Mouse (Mus musculus) liver, embryonic 14.5 days (tissue): ENCODE measurements at regions not wholly inside any gene's neighbourhood (a gene's known extent, or its start where the extent isn't known, plus 50 kb on each side); places are given as distances from the start of the nearest gene placed in this dataset.

Source experiments
- ATAC-seq: fragments of 200-750 bp; cut with Nextera tagmentation; 2 replicates; pipeline ENCODE4 v1.8.0; 2017; ENCODE audit warnings: moderate number of reproducible peaks, mild to moderate bottlenecking, moderate library complexity; ENCODE audit not compliant: insufficient read depth
- DNase-seq, 3 experiments: peaks; one replicate each; pipeline ENCODE4 v3.0.0-alpha.2; 2012 to 2013; ENCODE audit warnings: low read depth in 3 of 3, low spot score in 3 of 3
- H3K27ac ChIP-seq: fragments of 300-500 bp; sonication (generic); 2 replicates; pipeline ENCODE4 v1.5.1; 2014; ENCODE audit warnings: moderate library complexity, mild to moderate bottlenecking, control low read depth, inconsistent platforms
- H3K27me3 ChIP-seq: fragments of 300-500 bp; sonication (generic); 2 replicates; pipeline ENCODE4 v1.6.1; 2014; ENCODE audit warnings: mild to moderate bottlenecking, low read length, moderate library complexity; ENCODE audit not compliant: control insufficient read depth, insufficient read depth
- H3K36me3 ChIP-seq: fragments of 300-500 bp; sonication (generic); replicated peaks from 2 replicates; pipeline ENCODE4 v1.6.1; 2014; ENCODE audit warnings: low read depth; ENCODE audit not compliant: control insufficient read depth, insufficient read depth
- H3K4me1 ChIP-seq, 2 experiments: fragments of 200-500 bp in 1 of 2; fragments of 300-500 bp in 1 of 2; sonication (generic) in 1 of 2; replicated peaks; 2 replicates each; pipeline ENCODE4 v1.6.1; 2012 to 2014; ENCODE audit warnings: antibody characterized with exemption in 1 of 2, inconsistent platforms in 1 of 2, low read length in 1 of 2; ENCODE audit not compliant: control insufficient read depth in 2 of 2, insufficient read depth in 2 of 2
- H3K4me2 ChIP-seq: fragments of 300-500 bp; sonication (generic); 2 replicates; pipeline ENCODE4 v1.6.1; 2014; ENCODE audit warnings: low read depth, mild to moderate bottlenecking, control low read depth, moderate library complexity
- H3K4me3 ChIP-seq, 2 experiments: fragments of 200-500 bp in 1 of 2; fragments of 300-500 bp in 1 of 2; sonication (generic) in 1 of 2; 2 replicates each; pipeline ENCODE4 v1.5.1; 2012 to 2014; ENCODE audit warnings: low read depth in 2 of 2, low read length in 2 of 2, mild to moderate bottlenecking in 2 of 2, control low read depth in 1 of 2, inconsistent platforms in 1 of 2, moderate library complexity in 1 of 2; ENCODE audit not compliant: insufficient read depth in 1 of 2
- H3K9ac ChIP-seq: fragments of 300-500 bp; sonication (generic); replicated peaks from 2 replicates; pipeline ENCODE4 v1.6.1; 2014; ENCODE audit warnings: mild to moderate bottlenecking, control low read depth, moderate library complexity
- H3K9me3 ChIP-seq: fragments of 300-500 bp; sonication (generic); 2 replicates; pipeline ENCODE4 v1.6.1; 2016; ENCODE audit warnings: low read length, mixed read lengths; ENCODE audit not compliant: control insufficient read depth
- CTCF ChIP-seq: IDR thresholded peaks from 2 replicates; pipeline ENCODE4 v1.5.1; 2016; ENCODE audit warnings: antibody characterized with exemption, low read depth, control low read depth
- EP300 ChIP-seq: IDR thresholded peaks from 2 replicates; pipeline ENCODE4 v1.6.1; 2016; ENCODE audit warnings: antibody characterized with exemption, low read depth
- WGBS: fragments of 180-500 bp; shearing (Covaris S2); extraction: QIAGEN DNeasy Blood & Tissue Kit; methylation state at CpG from one replicate; pipeline ENCODE4 v1.1.7; 2014; ENCODE audit not compliant: insufficient replicate concordance; 5-methylcytosine and 5-hydroxymethylcytosine counted together

DNA sequence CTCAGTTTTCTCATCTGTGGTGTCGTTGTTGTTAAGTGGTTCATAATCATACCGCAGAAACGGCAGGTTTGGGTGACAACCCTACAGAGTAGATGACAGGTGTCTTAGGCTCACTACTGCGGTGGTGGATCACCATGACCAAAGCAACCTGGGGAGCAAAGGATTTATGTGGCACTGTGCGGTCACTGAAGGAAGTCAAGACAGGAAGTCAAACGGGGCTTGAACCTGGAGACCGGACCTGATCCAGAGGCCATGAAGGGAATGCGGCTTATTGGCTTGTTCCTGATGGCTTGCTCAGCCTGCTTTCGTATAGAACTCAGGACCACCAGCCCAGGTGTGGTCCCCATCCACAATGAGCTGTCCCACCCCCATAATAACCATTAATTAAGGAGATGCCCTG, 124.4 kb upstream of the Med13l start:
- no peak overlapping the region for H3K4me3 ChIP-seq
- DNase-seq (no peak), ATAC-seq (no peak)
- no peak overlapping the region for H3K4me2 ChIP-seq
- H3K36me3 ChIP-seq = no peaks in the 10 kb centered on the region
- no peak overlapping the region for H3K9ac ChIP-seq
- H3K27me3 ChIP-seq = peaks cover 40% of the 10 kb centered on the region
- H3K27ac ChIP-seq = no peak overlapping the region
- peaks cover 3% of the 10 kb centered on the region; the same call in 1 of the 2 replicates for H3K9me3 ChIP-seq
- 14% methylated on average over 9 of the region's 9 CpGs for WGBS
- no peak for TF ChIP-seq CTCF
- H3K4me1 ChIP-seq = peaks cover 0 to 4% of the 10 kb centered on the region in 2 experiments; a peak in 2 of 4 replicates

DNA sequence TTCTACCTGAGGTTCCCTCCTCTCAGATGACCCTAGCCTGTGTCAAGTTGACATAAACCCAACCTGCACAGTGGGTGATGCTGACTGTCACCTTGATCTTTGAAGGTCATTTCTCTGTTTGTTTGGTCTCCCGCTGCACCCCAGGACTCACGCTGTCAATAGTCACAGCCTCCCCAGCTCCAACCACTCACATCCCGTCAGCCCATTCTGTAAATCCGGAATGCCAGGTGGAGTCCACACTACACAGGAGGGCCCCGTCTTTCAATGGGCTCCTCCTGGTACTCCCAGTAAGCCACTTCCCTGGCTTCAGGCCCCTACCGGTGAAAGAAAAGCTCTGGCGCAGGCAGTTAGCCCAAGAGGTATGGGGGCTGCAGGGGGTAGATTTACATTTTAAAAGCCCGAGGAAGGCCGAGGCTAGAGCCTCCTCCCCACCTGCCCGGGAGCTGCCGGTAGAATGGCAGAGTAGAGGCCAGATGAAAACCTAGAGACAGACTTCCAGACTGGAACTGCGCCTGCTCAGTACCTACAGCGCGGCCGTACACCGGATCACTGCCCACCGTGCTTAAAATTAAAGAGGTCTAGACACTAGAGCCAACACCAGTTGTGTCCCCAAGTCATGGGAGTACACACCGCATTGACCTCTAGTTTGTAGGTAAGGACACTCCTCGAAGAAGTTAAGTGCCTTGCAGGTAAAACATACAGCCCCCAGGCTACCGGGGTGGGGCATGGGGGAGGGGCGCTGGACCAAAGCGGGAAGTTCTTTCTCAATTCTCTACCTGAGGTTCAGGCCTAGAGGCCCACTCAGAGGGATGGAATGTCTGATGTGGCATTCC, 123.8 kb upstream of the Med13l start:
- no peak overlapping the region for H3K4me3 ChIP-seq
- H3K36me3 ChIP-seq = no peaks in the 10 kb centered on the region
- H3K27me3 ChIP-seq = peaks cover 40% of the 10 kb centered on the region
- TF ChIP-seq CTCF (no peak), EP300 (no peak)
- H3K27ac ChIP-seq = no peak overlapping the region
- H3K4me1 ChIP-seq = peaks cover 0 to 4% of the 10 kb centered on the region in 2 experiments; a peak in 2 of 4 replicates
- ATAC-seq (no peak), DNase-seq (no peak)
- WGBS = 18% methylated on average over 22 of the region's 22 CpGs
- H3K9me3 ChIP-seq = peaks cover 3% of the 10 kb centered on the region; the same call in 1 of the 2 replicates
- no peak overlapping the region for H3K9ac ChIP-seq
- H3K4me2 ChIP-seq = peak overlapping the region; percentile 15

DNA sequence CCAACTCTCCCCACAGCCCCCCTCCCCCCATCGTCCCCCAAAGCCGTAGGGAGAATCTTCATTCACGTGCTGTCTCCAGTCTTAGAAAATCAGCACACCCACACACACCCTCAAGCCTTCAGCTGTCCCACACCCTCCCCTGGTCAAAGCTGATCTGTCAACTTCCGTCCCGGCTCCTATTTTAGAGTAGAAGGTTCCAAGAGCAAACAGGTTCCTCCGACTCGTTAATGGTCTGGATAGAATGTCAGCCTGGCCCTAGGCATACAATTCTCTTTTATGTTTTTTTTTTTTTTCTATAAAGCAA, 123.2 kb upstream of the Med13l start:
- no peaks in the 10 kb centered on the region for H3K36me3 ChIP-seq
- DNase-seq = no peak
- H3K4me3 ChIP-seq = no peak overlapping the region
- no peak overlapping the region for H3K4me2 ChIP-seq
- ATAC-seq = no peak
- TF ChIP-seq EP300 (no peak), CTCF (no peak)
- no peak overlapping the region for H3K9ac ChIP-seq
- H3K9me3 ChIP-seq = peaks cover 3% of the 10 kb centered on the region; the same call in 1 of the 2 replicates
- peaks cover 40% of the 10 kb centered on the region for H3K27me3 ChIP-seq
- WGBS = 32% methylated on average over 7 of the region's 7 CpGs
- peaks cover 0 to 4% of the 10 kb centered on the region in 2 experiments; a peak in 2 of 4 replicates for H3K4me1 ChIP-seq
- H3K27ac ChIP-seq = no peak overlapping the region

DNA sequence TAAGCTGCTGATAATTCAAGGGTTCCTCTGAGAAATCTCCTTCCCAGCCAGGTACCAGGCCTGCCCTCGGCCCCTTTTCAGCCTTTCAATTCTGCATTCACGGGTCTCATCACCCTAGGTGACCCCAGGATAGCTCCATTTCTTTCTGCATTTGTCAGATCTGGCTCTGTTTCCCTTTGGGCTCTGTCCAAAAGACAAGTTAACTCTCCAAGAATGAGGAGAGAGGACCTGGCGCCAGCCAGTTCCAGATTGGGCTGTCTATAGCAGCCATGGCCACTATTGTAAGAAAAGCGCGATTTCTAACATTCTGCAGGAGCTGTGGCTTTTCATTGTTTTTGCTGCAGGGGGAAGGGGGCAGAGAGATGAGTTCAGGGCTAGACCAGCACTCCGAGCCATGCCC, 122.5 kb upstream of the Med13l start:
- no peak for DNase-seq
- TF ChIP-seq EP300 (no peak), CTCF (no peak)

DNA sequence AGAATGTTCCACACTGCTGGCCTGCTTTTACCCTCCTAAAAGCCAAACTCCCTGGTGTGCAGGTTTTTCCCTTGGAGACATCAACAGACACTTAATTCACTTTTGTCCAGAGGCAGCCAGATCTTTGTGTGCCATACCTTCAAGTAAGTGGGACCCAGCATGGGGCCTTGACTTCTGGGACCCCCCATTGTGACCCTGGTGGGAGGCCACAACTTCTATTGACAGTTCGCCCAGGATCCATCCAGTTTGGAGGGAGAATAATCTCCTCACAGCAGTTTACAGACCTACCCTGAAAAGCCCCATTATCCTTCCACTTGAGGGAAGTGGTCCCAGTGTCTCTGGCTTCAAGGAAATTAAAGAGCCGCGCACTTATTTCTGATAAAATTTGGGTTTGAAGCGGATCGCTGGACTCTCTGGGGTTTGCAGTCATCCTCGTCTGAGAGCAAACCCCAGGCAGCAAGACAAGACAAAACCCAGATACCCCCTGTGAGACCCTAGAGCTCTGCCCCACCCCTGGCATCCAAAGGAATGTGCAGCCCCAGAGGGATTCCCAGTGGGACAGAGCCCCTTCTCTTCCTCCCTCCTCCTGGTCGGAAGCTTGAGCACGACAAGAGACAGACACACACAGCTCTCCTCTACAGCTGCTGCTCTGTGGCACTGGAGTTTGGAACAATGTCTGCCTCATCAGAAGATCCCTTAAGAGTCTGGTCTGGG, 115.8 kb upstream of the Med13l start:
- H3K27ac ChIP-seq = no peak overlapping the region
- H3K36me3 ChIP-seq = no peaks in the 10 kb centered on the region
- DNase-seq = no peak
- no peak for ATAC-seq
- peaks cover 7 to 9% of the 10 kb centered on the region in 2 experiments for H3K4me1 ChIP-seq
- no peak overlapping the region for H3K9ac ChIP-seq
- H3K9me3 ChIP-seq = no peaks in the 10 kb centered on the region
- peaks cover 4% of the 10 kb centered on the region; the same call in 1 of the 2 replicates for H3K27me3 ChIP-seq
- TF ChIP-seq CTCF = no peak
- no peak for TF ChIP-seq EP300
- H3K4me3 ChIP-seq = no peak overlapping the region
- 54% methylated on average over 8 of the region's 8 CpGs for WGBS
- H3K4me2 ChIP-seq = no peak overlapping the region

More for the DNA sequence above, 122.5 kb upstream of the Med13l start:
- ATAC-seq = no peak
- H3K27ac ChIP-seq = no peak overlapping the region
- WGBS = 62% methylated on average over 6 of the region's 6 CpGs
- H3K4me1 ChIP-seq = peaks cover 0 to 4% of the 10 kb centered on the region in 2 experiments; a peak in 2 of 4 replicates
- H3K4me2 ChIP-seq = no peak overlapping the region
- peaks cover 36% of the 10 kb centered on the region for H3K27me3 ChIP-seq
- H3K9ac ChIP-seq = no peak overlapping the region
- no peak overlapping the region for H3K4me3 ChIP-seq
- H3K36me3 ChIP-seq = no peaks in the 10 kb centered on the region
- peaks cover 3% of the 10 kb centered on the region; the same call in 1 of the 2 replicates for H3K9me3 ChIP-seq
